Mouse (Mus musculus): ENCODE results near the gene Ice1. TPM values are rescaled to one million over a fixed set of nuclear protein-coding genes. Genes with fewer than 3 reads are reported as not detected.

Gene Ice1
- polyA plus RNA-seq, 1 experiment, result 52.2 TPM

DNA sequence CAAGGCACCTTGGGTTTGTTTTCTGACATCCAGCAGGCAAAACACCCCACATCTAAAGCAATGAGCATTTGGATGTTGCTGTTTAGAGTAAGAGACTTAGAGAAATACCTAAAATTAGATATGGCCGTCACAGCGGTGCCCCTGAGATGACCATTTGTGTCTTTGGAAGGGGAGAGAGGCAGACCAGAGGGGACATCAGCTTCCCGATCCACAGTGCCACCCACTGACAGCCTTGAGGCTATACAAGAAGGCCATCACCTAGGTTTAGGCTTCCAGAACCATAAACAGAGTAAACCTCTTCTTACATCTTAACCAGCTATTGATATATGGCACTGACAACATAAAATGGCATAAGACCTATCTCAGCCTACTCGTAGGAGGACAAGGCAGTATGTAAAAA, 4.5 kb upstream of the Ice1 start:
- Histone ChIP-seq H3K4me3 (ENCODE audit: insufficient read depth, low read length) (no peak overlapping the region), H3K4me1 (ENCODE audit: control insufficient read depth, insufficient read depth, low read length) (peaks cover 2% of the 10 kb centered on the region; the same call in 1 of the 2 replicates), H3K27ac (ENCODE audit: insufficient read depth, low read length) (no peak overlapping the region)
- TF ChIP-seq POLR2A (IDR thresholded peaks at IDR 0.05; ENCODE audit: low read depth, low read length) (no peak), CTCF (IDR thresholded peaks at IDR 0.05; ENCODE audit: borderline replicate concordance, insufficient read depth, low read length) (no peak)

DNA sequence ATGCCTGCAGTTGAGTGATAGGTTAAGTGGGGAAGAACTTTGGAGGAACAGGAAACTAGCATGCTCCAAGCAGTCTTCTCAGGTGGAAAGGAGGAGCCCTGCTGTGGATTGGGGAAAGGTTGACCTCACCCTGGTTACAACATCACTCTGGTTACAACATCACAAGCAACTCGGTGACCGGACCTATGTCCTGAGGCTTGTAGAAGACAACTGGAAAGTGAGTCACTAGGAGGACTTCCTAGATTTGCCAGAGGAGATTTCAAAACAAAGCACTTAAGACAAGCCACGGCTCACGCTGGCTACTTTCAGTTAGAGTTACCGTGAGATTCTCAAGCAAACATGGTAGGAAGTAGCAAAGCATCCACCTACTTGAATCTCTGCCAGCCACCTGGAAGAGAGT, 3.9 kb upstream of the Ice1 start:
- Histone ChIP-seq H3K4me3 (ENCODE audit: insufficient read depth, low read length) (no peak overlapping the region), H3K27ac (ENCODE audit: insufficient read depth, low read length) (no peak overlapping the region), H3K4me1 (ENCODE audit: control insufficient read depth, insufficient read depth, low read length) (peaks cover 2% of the 10 kb centered on the region; the same call in 1 of the 2 replicates)
- TF ChIP-seq CTCF (IDR thresholded peaks at IDR 0.05; ENCODE audit: borderline replicate concordance, insufficient read depth, low read length), result no peak
- TF ChIP-seq POLR2A (IDR thresholded peaks at IDR 0.05; ENCODE audit: low read depth, low read length), result no peak

DNA sequence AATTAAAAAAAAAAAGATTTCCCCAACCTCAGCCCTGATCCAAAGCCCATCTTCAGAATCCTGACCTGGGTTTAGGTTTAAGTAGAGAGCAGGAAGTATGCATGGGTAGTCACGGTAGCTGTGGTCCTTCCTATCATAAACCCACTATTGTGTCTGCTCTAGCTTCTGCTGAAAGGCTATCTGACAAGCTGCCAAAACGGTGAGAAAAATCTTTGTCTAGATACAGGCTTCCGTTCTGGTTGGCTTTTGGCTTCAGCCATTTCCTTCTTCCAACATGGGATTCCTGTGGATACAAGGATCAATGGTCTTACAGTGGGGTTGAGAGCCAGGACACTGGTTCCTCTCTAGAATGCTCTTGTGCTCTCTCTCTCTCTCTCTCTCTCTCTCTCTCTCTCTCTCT, 2.2 kb upstream of the Ice1 start:
- Histone ChIP-seq H3K4me1 (ENCODE audit: control insufficient read depth, insufficient read depth, low read length) (0 out of 2 replicates have a peak, but pooled peaks cover 2% of the 10 kb centered on the region), H3K27ac (ENCODE audit: insufficient read depth, low read length) (no peak overlapping the region), H3K4me3 (ENCODE audit: insufficient read depth, low read length) (no peak overlapping the region)
- TF ChIP-seq POLR2A (IDR thresholded peaks at IDR 0.05; ENCODE audit: low read depth, low read length), result no peak
- TF ChIP-seq CTCF (IDR thresholded peaks at IDR 0.05; ENCODE audit: borderline replicate concordance, insufficient read depth, low read length), result no peak

DNA sequence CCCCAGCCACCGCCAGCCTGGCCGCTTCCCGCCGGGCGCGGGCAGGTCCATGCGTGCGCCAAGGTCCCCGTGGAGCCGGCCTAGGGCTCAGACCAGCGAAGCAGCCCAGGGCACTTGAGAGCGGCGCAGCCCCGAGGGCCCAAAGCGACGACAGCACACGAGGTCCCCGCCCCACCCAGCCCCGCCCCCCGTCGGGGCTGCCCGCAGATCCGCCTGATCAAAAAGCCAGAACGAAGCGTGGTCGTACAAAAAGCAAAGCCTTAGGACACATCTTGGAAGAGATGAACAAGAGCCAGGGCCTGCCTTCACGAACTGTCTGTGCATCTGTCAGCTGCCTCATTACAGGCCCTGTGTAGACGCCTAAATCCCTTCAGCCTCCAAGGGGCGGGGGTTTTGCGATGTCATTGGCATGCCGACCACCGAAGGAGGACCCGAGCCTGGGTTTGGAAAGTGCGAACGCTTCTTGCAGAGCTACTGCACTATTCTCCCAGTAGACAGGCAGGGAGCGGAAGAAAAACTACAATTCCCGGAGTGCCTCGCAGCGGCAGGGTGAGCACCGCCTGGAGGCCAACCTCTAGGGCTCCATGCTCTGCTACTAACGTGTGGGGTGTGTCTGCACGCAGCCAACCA, 343 bp upstream of the Ice1 start:
- 0 out of 2 replicates have a peak, but pooled peaks cover 2% of the 10 kb centered on the region for H3K4me1 ChIP-seq (ENCODE audit: control insufficient read depth, insufficient read depth, low read length)
- H3K27ac ChIP-seq (ENCODE audit: insufficient read depth, low read length), result peak overlapping the region; percentile 68
- peak; percentile 30; the same call in 1 of the 2 replicates for TF ChIP-seq CTCF (IDR thresholded peaks at IDR 0.05; ENCODE audit: borderline replicate concordance, insufficient read depth, low read length)
- peak; percentile 83 for TF ChIP-seq POLR2A (IDR thresholded peaks at IDR 0.05; ENCODE audit: low read depth, low read length)
- peak overlapping the region; percentile 99 for H3K4me3 ChIP-seq (ENCODE audit: insufficient read depth, low read length)

DNA sequence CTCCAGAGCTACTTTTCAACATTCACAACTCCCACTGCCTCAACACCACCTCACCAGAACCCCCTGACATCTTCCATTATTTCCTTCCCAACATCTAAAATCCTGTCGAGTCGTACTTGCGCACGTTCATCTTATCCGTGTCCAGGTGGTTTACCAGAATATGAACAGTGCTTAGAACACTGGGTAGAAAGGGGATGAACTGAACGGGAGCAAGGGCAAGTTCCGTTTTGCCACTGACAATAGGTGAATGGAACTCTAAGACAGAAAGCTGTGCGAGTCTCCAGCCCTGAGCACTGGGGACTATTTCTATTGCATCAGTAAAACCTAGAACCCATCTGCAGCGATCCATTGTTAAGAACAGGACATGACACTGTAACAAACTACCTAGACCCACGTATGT, 728 bp downstream of the Ice1 start:
- Histone ChIP-seq H3K27ac (ENCODE audit: insufficient read depth, low read length) (no peak overlapping the region), H3K4me3 (ENCODE audit: insufficient read depth, low read length) (peak overlapping the region; percentile 99), H3K4me1 (ENCODE audit: control insufficient read depth, insufficient read depth, low read length) (0 out of 2 replicates have a peak, but pooled peaks cover 2% of the 10 kb centered on the region)
- TF ChIP-seq POLR2A (IDR thresholded peaks at IDR 0.05; ENCODE audit: low read depth, low read length) (no peak), CTCF (IDR thresholded peaks at IDR 0.05; ENCODE audit: borderline replicate concordance, insufficient read depth, low read length) (no peak)

DNA sequence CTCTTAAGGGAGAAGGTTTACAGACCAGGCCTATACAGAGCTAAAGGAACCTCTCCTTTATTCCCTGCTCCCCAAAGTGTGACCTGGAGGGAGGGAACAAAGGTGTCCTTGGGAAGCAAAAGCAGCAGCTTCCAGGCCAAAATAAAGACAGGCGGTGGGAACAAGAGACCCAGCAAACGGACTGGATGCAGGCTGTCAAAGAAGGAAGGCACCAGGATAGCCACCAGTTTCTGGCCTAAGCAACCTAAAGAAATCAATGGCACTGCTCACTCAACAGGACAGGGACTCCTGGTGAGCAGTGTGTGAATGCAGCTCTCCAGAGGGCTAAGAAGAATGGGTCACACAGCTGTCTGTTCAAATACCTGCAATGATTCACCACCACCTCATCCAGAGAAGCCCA, 1.8 kb downstream of the Ice1 start:
- Histone ChIP-seq H3K27ac (ENCODE audit: insufficient read depth, low read length) (no peak overlapping the region), H3K4me1 (ENCODE audit: control insufficient read depth, insufficient read depth, low read length) (0 out of 2 replicates have a peak, but pooled peaks cover 2% of the 10 kb centered on the region), H3K4me3 (ENCODE audit: insufficient read depth, low read length) (peak overlapping the region; percentile 99)
- TF ChIP-seq POLR2A (IDR thresholded peaks at IDR 0.05; ENCODE audit: low read depth, low read length) (no peak), CTCF (IDR thresholded peaks at IDR 0.05; ENCODE audit: borderline replicate concordance, insufficient read depth, low read length) (no peak)

DNA sequence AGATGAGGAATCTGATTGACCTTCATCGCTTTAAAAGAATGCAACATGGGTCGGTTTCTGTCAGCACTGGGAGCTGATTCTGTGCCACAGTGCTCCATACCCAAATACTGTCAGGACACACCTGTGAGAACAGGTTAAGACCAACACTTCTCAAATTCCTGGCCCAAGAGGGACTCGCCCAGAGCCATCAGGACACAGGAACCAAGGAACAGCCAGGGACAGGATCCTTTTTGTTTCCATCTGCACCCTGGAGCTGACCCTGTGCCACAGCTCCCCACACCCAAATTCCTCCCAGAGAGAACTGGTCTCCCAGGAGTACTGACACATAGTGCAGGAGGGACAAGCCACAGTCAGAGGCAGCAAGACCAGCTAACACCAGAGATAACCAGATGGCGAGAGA, 11.0 kb downstream of the Ice1 start:
- Histone ChIP-seq H3K27ac (ENCODE audit: insufficient read depth, low read length) (no peak overlapping the region), H3K4me3 (ENCODE audit: insufficient read depth, low read length) (no peak overlapping the region), H3K4me1 (ENCODE audit: control insufficient read depth, insufficient read depth, low read length) (no peaks in the 10 kb centered on the region; the same call in 1 of the 2 replicates)
- TF ChIP-seq CTCF (IDR thresholded peaks at IDR 0.05; ENCODE audit: borderline replicate concordance, insufficient read depth, low read length), result no peak

DNA sequence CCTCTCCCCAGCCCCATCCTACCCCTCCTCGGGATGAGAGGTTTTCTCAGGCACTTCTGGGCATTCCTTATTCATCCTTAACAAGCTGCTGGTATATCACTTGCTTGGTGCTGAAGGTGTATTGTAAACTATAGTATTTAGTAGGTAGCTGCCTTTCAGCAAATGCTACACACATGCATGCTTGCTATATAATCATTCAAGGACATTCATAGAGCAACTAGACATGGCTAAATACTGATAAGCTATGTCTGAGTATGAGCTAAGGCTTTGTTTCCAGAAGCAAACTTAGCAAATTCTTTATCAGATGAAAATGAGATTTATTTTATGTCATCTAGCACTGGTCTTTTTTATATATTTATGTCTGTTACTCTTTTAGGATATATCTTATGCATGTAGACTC, 11.8 kb downstream of the Ice1 start:
- no peak overlapping the region for H3K27ac ChIP-seq (ENCODE audit: insufficient read depth, low read length)
- TF ChIP-seq CTCF (IDR thresholded peaks at IDR 0.05; ENCODE audit: borderline replicate concordance, insufficient read depth, low read length) (no peak), POLR2A (IDR thresholded peaks at IDR 0.05; ENCODE audit: low read depth, low read length) (no peak)
- no peaks in the 10 kb centered on the region; the same call in 1 of the 2 replicates for H3K4me1 ChIP-seq (ENCODE audit: control insufficient read depth, insufficient read depth, low read length)
- no peak overlapping the region for H3K4me3 ChIP-seq (ENCODE audit: insufficient read depth, low read length)

DNA sequence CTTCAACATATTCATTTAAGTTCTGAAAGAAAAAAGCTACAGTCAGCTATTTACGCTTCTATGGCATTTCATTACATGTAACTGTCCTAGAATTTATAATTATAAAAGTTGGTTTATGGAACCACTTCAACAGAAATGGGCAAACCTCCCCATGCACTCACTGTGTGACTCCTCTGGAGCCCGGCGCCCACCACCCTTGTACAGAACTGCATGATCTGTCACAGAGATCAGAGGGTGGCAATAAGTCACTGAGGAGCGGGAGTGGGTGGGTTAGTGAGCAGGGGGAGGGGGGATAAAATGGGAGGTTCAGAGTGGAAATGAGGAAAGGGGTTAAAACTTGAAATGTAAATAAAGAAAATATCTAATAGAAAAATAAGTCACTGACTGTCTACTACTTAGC, 13.0 kb downstream of the Ice1 start:
- Histone ChIP-seq H3K27ac (ENCODE audit: insufficient read depth, low read length) (no peak overlapping the region), H3K4me1 (ENCODE audit: control insufficient read depth, insufficient read depth, low read length) (no peaks in the 10 kb centered on the region; the same call in 1 of the 2 replicates), H3K4me3 (ENCODE audit: insufficient read depth, low read length) (no peak overlapping the region)
- TF ChIP-seq CTCF (IDR thresholded peaks at IDR 0.05; ENCODE audit: borderline replicate concordance, insufficient read depth, low read length), result no peak
- TF ChIP-seq POLR2A (IDR thresholded peaks at IDR 0.05; ENCODE audit: low read depth, low read length), result no peak

DNA sequence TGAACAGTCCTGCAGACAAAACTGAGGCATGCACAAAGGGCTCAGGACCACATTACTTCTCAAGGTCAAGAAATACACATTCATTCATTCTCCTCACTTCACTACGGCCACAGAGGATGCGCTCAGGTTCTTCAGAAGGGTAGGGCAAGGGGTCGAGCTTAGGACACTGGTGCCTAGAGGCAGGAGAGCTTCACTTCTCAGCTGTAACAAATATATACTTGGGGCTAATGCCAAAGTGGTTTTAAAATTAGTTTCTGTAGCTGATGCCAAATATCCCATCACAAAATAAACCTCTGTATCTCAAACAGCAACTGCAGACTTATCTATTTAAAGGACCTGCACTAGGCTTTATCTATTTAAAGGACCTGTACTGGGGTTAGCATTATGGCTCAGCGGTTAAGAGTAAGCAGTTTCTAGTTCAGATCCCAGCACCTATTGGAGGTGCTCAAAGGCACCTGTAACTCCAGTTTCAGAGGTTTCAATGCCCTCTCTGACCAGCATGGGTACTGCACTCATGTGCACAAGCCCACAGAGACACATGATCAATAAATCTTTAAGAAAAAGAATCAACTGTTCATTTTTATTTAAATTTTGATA, 14.9 kb downstream of the Ice1 start:
- no peak overlapping the region for H3K27ac ChIP-seq (ENCODE audit: insufficient read depth, low read length)
- no peak overlapping the region for H3K4me3 ChIP-seq (ENCODE audit: insufficient read depth, low read length)
- no peaks in the 10 kb centered on the region; the same call in 1 of the 2 replicates for H3K4me1 ChIP-seq (ENCODE audit: control insufficient read depth, insufficient read depth, low read length)
- TF ChIP-seq POLR2A (IDR thresholded peaks at IDR 0.05; ENCODE audit: low read depth, low read length) (no peak), CTCF (IDR thresholded peaks at IDR 0.05; ENCODE audit: borderline replicate concordance, insufficient read depth, low read length) (no peak)

Measured in embryonic fibroblast, embryonic 13.5 days (primary cell).